Mouse (Mus musculus): ENCODE data around the gene Olfr1053. TPM values are rescaled to one million over a fixed set of nuclear protein-coding genes. Genes with fewer than 3 reads are reported as not detected.
"Not testable (repeated sequence)": the region's sequence is repeated elsewhere in the genome, so short reads cannot be mapped to it uniquely, and the experiment has no call there.

Gene Olfr1053
- polyA plus RNA-seq (2012; ENCODE audit: insufficient read depth, insufficient read length, low replicate concordance, missing spikeins), result not detected in 2 replicates

GRCm38 (mm10) chr2:86315184-86315583 lies at the start of gene Olfr1053:
Gene Olfr1053 (minus strand): TSS chr2:86315284.
- TF ChIP-seq CTCF (IDR thresholded peaks at IDR 0.05; ENCODE audit: insufficient read depth, low read depth, low read length) (no peak), POLR2A (IDR thresholded peaks at IDR 0.05; ENCODE audit: insufficient read depth, low read depth, low read length) (no peak)
- Histone ChIP-seq H3K4me3 (ENCODE audit: insufficient read depth, low read depth, low read length) (no peak within 1 kb of the TSS), H3K27ac (ENCODE audit: insufficient read depth, low read depth, low read length) (no peak within 1 kb of the TSS), H3K4me1 (ENCODE audit: control insufficient read depth, insufficient read depth, low read length) (no peaks in the 10 kb centered on the region)
- 64% methylated on average over 3 of the region's 3 CpGs for WGBS

- TF ChIP-seq POLR2A (IDR thresholded peaks at IDR 0.05; ENCODE audit: insufficient read depth, low read depth, low read length), result no peak
- TF ChIP-seq CTCF (IDR thresholded peaks at IDR 0.05; ENCODE audit: insufficient read depth, low read depth, low read length), result no peak
- Histone ChIP-seq H3K4me1 (ENCODE audit: control insufficient read depth, insufficient read depth, low read length) (no peaks in the 10 kb centered on the region), H3K4me3 (ENCODE audit: insufficient read depth, low read depth, low read length) (no peak within 1 kb of the TSS), H3K27ac (ENCODE audit: insufficient read depth, low read depth, low read length) (no peak within 1 kb of the TSS)
Observed at GRCm38 (mm10) chr2:86362369-86362768, 47.3 kb upstream of the Olfr1053 start, which contains the start of gene Olfr1056. Gene Olfr1056 (minus strand): TSS chr2:86362469.

DNA sequence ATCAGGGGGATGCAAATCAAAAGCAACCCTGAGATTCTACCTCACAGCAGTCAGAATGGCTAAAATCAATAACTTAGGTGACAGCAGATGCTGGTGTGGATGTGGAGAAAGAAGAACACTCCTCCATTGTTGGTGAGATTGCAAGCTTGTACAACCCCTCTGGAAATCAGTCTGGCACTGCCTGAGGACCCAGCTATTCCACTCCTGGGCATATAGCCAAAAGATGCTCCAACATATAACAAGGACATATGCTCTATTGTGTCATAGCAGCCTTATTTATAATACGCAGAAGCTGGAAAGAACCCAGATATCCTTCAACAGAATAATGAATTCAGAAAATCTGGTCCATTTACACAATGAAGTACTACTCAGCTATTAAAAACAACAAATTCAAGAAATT lies 36.7 kb upstream of the Olfr1053 start:
- 76% methylated on average over 1 of the region's 1 CpGs for WGBS
- not testable (repeated sequence) for H3K4me1 ChIP-seq (ENCODE audit: control insufficient read depth, insufficient read depth, low read length); H3K27ac ChIP-seq (ENCODE audit: insufficient read depth, low read depth, low read length); H3K4me3 ChIP-seq (ENCODE audit: insufficient read depth, low read depth, low read length)

DNA sequence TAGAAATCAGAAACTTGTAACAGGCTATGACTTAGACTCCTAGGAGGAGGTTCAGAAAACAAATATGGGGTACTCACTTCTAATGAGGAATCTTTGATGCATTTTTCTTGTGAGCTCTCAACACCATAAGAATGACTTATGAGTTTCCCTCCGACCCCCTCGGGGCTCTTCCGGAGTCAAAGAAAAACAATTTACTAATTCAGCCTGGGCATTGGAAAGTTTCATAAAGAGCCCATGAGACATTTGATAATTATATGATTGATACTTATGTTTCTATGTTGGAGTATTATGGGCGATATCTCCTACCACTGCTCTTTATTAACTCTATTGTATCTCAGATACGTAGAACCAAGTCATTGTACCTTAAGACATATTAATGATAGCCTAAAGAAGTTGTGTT lies 35.1 kb upstream of the Olfr1053 start, which contains the start of gene Olfr1055:
Olfr1055 (minus strand) TSS at position 101 of the 400 bp plus-strand sequence.
- 94% methylated on average over 5 of the region's 5 CpGs for WGBS
- no peak for TF ChIP-seq CTCF (IDR thresholded peaks at IDR 0.05; ENCODE audit: insufficient read depth, low read depth, low read length)
- Histone ChIP-seq H3K4me3 (ENCODE audit: insufficient read depth, low read depth, low read length) (no peak within 1 kb of the TSS), H3K27ac (ENCODE audit: insufficient read depth, low read depth, low read length) (no peak within 1 kb of the TSS), H3K4me1 (ENCODE audit: control insufficient read depth, insufficient read depth, low read length) (no peaks in the 10 kb centered on the region)

- no peak within 1 kb of the TSS for H3K4me3 ChIP-seq (ENCODE audit: insufficient read depth, low read depth, low read length)
- no peaks in the 10 kb centered on the region for H3K4me1 ChIP-seq (ENCODE audit: control insufficient read depth, insufficient read depth, low read length)
- no peak within 1 kb of the TSS for H3K27ac ChIP-seq (ENCODE audit: insufficient read depth, low read depth, low read length)
- 91% methylated on average over 3 of the region's 3 CpGs for WGBS
- TF ChIP-seq POLR2A (IDR thresholded peaks at IDR 0.05; ENCODE audit: insufficient read depth, low read depth, low read length), result no peak
- no peak for TF ChIP-seq CTCF (IDR thresholded peaks at IDR 0.05; ENCODE audit: insufficient read depth, low read depth, low read length)
Observed at GRCm38 (mm10) chr2:86335333-86335732, 20.2 kb upstream of the Olfr1053 start, which contains the start of gene Olfr1054. Gene Olfr1054 (minus strand): TSS chr2:86335433.

DNA sequence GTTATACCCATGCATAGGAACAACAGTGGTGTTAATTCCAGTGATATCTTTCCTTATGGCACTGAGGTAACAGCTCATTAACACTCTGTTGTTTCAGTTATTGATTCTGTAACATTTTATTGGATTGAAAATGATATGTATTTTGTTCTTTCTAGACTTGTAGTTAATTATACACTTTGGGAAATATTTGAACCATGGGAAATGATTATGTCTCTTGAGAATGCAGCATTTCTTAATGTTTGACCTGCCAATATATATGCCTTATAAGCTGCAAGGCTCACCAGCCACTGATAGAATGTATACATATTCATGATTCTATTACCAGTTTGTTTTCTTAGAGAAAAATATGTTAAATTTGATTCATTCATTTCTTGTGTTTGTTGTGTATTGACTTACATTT lies 22.9 kb downstream of the Olfr1053 start, which contains the start of gene Olfr1052:
Olfr1052 (plus strand) TSS at position 301 of the 400 bp plus-strand sequence.
- Histone ChIP-seq H3K4me1 (ENCODE audit: control insufficient read depth, insufficient read depth, low read length) (no peaks in the 10 kb centered on the region), H3K27ac (ENCODE audit: insufficient read depth, low read depth, low read length) (no peak within 1 kb of the TSS), H3K4me3 (ENCODE audit: insufficient read depth, low read depth, low read length) (no peak within 1 kb of the TSS)
- TF ChIP-seq POLR2A (IDR thresholded peaks at IDR 0.05; ENCODE audit: insufficient read depth, low read depth, low read length) (no peak), CTCF (IDR thresholded peaks at IDR 0.05; ENCODE audit: insufficient read depth, low read depth, low read length) (no peak)

DNA sequence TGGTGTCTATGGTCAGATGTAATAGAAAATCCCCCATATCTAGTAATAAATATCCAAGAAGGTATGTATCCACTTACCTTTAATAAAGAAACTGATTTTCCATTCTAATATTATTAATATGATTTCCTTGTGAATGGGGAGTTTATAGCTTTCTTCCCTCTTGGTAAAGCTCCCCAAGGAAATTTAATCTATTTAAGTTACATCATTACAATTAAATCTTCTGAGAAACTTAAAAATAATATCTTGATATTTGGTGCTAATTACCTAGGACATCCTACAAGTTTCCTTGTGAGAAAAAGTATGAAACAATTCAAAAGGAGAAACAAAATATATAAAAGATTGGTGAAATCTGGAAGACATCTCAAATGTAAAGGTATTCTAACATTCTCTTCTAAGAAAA lies 36.1 kb downstream of the Olfr1053 start, which contains the start of gene Olfr1051:
Olfr1051 (minus strand) TSS at position 101 of the 400 bp plus-strand sequence.
- not testable (repeated sequence) for H3K4me3 ChIP-seq (ENCODE audit: insufficient read depth, low read depth, low read length); H3K4me1 ChIP-seq (ENCODE audit: control insufficient read depth, insufficient read depth, low read length); H3K27ac ChIP-seq (ENCODE audit: insufficient read depth, low read depth, low read length)

Other genes starting within 250 kb of the Olfr1053 start
- not detected in 2 replicates for gene Olfr1036, start 241.3 kb downstream of the Olfr1053 start, polyA plus RNA-seq (2012; ENCODE audit: insufficient read depth, insufficient read length, low replicate concordance, missing spikeins)
- not detected in 2 replicates for gene Olfr1037, start 227.9 kb downstream of the Olfr1053 start, polyA plus RNA-seq (2012; ENCODE audit: insufficient read depth, insufficient read length, low replicate concordance, missing spikeins)
- gene Olfr1039, start 179.4 kb downstream of the Olfr1053 start, polyA plus RNA-seq (2012; ENCODE audit: insufficient read depth, insufficient read length, low replicate concordance, missing spikeins), result not detected in 2 replicates
- not detected in 2 replicates for gene Olfr1040, start 168.6 kb downstream of the Olfr1053 start, polyA plus RNA-seq (2012; ENCODE audit: insufficient read depth, insufficient read length, low replicate concordance, missing spikeins)
- not detected in 2 replicates for gene Olfr1042, start 153.4 kb downstream of the Olfr1053 start, polyA plus RNA-seq (2012; ENCODE audit: insufficient read depth, insufficient read length, low replicate concordance, missing spikeins)
- not detected in 2 replicates for gene Olfr1043, start 147.8 kb downstream of the Olfr1053 start, polyA plus RNA-seq (2012; ENCODE audit: insufficient read depth, insufficient read length, low replicate concordance, missing spikeins)
- not detected in 2 replicates for gene Olfr1044, start 137.5 kb downstream of the Olfr1053 start, polyA plus RNA-seq (2012; ENCODE audit: insufficient read depth, insufficient read length, low replicate concordance, missing spikeins)
- gene Olfr52, start 129.6 kb downstream of the Olfr1053 start, polyA plus RNA-seq (2012; ENCODE audit: insufficient read depth, insufficient read length, low replicate concordance, missing spikeins), result not detected in 2 replicates
- gene Olfr1045, start 112.3 kb downstream of the Olfr1053 start, polyA plus RNA-seq (2012; ENCODE audit: insufficient read depth, insufficient read length, low replicate concordance, missing spikeins), result not detected in 2 replicates
- gene Olfr1046, start 96.0 kb downstream of the Olfr1053 start, polyA plus RNA-seq (2012; ENCODE audit: insufficient read depth, insufficient read length, low replicate concordance, missing spikeins), result not detected in 2 replicates
- gene Olfr1047, start 83.9 kb downstream of the Olfr1053 start, polyA plus RNA-seq (2012; ENCODE audit: insufficient read depth, insufficient read length, low replicate concordance, missing spikeins), result not detected in 2 replicates
- gene Olfr1048, start 75.0 kb downstream of the Olfr1053 start, polyA plus RNA-seq (2012; ENCODE audit: insufficient read depth, insufficient read length, low replicate concordance, missing spikeins), result not detected in 2 replicates
- not detected in 2 replicates for gene Olfr1049, start 57.0 kb downstream of the Olfr1053 start, polyA plus RNA-seq (2012; ENCODE audit: insufficient read depth, insufficient read length, low replicate concordance, missing spikeins)
- gene Olfr1051, start 36.2 kb downstream of the Olfr1053 start, polyA plus RNA-seq (2012; ENCODE audit: insufficient read depth, insufficient read length, low replicate concordance, missing spikeins), result not detected in 2 replicates
- gene Olfr1052, start 22.8 kb downstream of the Olfr1053 start, polyA plus RNA-seq (2012; ENCODE audit: insufficient read depth, insufficient read length, low replicate concordance, missing spikeins), result not detected in 2 replicates
- not detected in 2 replicates for gene Olfr1054, start 20.1 kb upstream of the Olfr1053 start, polyA plus RNA-seq (2012; ENCODE audit: insufficient read depth, insufficient read length, low replicate concordance, missing spikeins)
- not detected in 2 replicates for gene Olfr1055, start 35.0 kb upstream of the Olfr1053 start, polyA plus RNA-seq (2012; ENCODE audit: insufficient read depth, insufficient read length, low replicate concordance, missing spikeins)
- not detected in 2 replicates for gene Olfr1056, start 47.2 kb upstream of the Olfr1053 start, polyA plus RNA-seq (2012; ENCODE audit: insufficient read depth, insufficient read length, low replicate concordance, missing spikeins)
- not detected in 2 replicates for gene Olfr1057, start 63.1 kb upstream of the Olfr1053 start, polyA plus RNA-seq (2012; ENCODE audit: insufficient read depth, insufficient read length, low replicate concordance, missing spikeins)
- not detected in 2 replicates for gene Olfr1058, start 73.3 kb upstream of the Olfr1053 start, polyA plus RNA-seq (2012; ENCODE audit: insufficient read depth, insufficient read length, low replicate concordance, missing spikeins)
- gene Olfr1061, start 98.8 kb upstream of the Olfr1053 start, polyA plus RNA-seq (2012; ENCODE audit: insufficient read depth, insufficient read length, low replicate concordance, missing spikeins), result not detected in 2 replicates
- not detected in 2 replicates for gene Olfr1062, start 111.5 kb upstream of the Olfr1053 start, polyA plus RNA-seq (2012; ENCODE audit: insufficient read depth, insufficient read length, low replicate concordance, missing spikeins)
- not detected in 2 replicates for gene Olfr1065, start 135.3 kb upstream of the Olfr1053 start, polyA plus RNA-seq (2012; ENCODE audit: insufficient read depth, insufficient read length, low replicate concordance, missing spikeins)
- gene Olfr1066, start 141.0 kb upstream of the Olfr1053 start, polyA plus RNA-seq (2012; ENCODE audit: insufficient read depth, insufficient read length, low replicate concordance, missing spikeins), result not detected in 2 replicates
- not detected in 2 replicates for gene Olfr228, start 172.1 kb upstream of the Olfr1053 start, polyA plus RNA-seq (2012; ENCODE audit: insufficient read depth, insufficient read length, low replicate concordance, missing spikeins)
- not detected in 2 replicates for gene Olfr1076, start 193.2 kb upstream of the Olfr1053 start, polyA plus RNA-seq (2012; ENCODE audit: insufficient read depth, insufficient read length, low replicate concordance, missing spikeins)
- gene Olfr1079, start 227.2 kb upstream of the Olfr1053 start, polyA plus RNA-seq (2012; ENCODE audit: insufficient read depth, insufficient read length, low replicate concordance, missing spikeins), result not detected in 2 replicates
- gene Olfr1080, start 243.0 kb upstream of the Olfr1053 start, polyA plus RNA-seq (2012; ENCODE audit: insufficient read depth, insufficient read length, low replicate concordance, missing spikeins), result not detected in 2 replicates

Data from olfactory bulb, adult 2 months (tissue).